Mouse (Mus musculus) ZHBTc4 (cell line): ENCODE data around the gene Spn.
A peak's percentile ranks its signal among the peaks of the same experiment; 100 is the strongest.
"Not testable (repeated sequence)": the region's sequence is repeated elsewhere in the genome, so short reads cannot be mapped to it uniquely, and the experiment has no call there.

Experiments used
- DNase-seq: peaks from one replicate; pipeline ENCODE4 v3.0.0-alpha.2; 2011; ENCODE audit warnings: low read depth, low spot score

Gene Spn

GRCm38 (mm10) chr7:127105551-127105950, 32.1 kb downstream of the Spn start:
- no peak for DNase-seq

- DNase-seq, result peak; percentile 96
Observed at GRCm38 (mm10) chr7:127104560-127105332, 32.9 kb downstream of the Spn start.

- DNase-seq, result peak; percentile 80
Observed at GRCm38 (mm10) chr7:127103960-127104359, 33.7 kb downstream of the Spn start.

GRCm38 (mm10) chr7:127102148-127102547, 35.5 kb downstream of the Spn start:
- DNase-seq, result no peak

- no peak for DNase-seq
Observed at GRCm38 (mm10) chr7:127101451-127102016, 36.1 kb downstream of the Spn start.

- no peak for DNase-seq
Observed at GRCm38 (mm10) chr7:127099528-127099927, 38.1 kb downstream of the Spn start.

- no peak for DNase-seq
Observed at GRCm38 (mm10) chr7:127098950-127099349, 38.7 kb downstream of the Spn start.

- no peak for DNase-seq
Observed at GRCm38 (mm10) chr7:127098521-127098920, 39.1 kb downstream of the Spn start.

GRCm38 (mm10) chr7:127096456-127096855, 41.2 kb downstream of the Spn start:
- no peak for DNase-seq

- no peak for DNase-seq
Observed at GRCm38 (mm10) chr7:127093914-127094313, 43.7 kb downstream of the Spn start.

GRCm38 (mm10) chr7:127091114-127091896, 46.3 kb downstream of the Spn start, which contains the start of gene AI467606:
Gene AI467606 (plus strand): TSS chr7:127091359.
- peak; percentile 93 for DNase-seq

- DNase-seq, result peak; percentile 35
Observed at GRCm38 (mm10) chr7:127090154-127091113, 47.2 kb downstream of the Spn start.

- peak; percentile 76 for DNase-seq
Observed at GRCm38 (mm10) chr7:127088901-127089845, 48.5 kb downstream of the Spn start.

- no peak for DNase-seq
Observed at GRCm38 (mm10) chr7:127088083-127088482, 49.5 kb downstream of the Spn start.

GRCm38 (mm10) chr7:127087278-127088010, 50.2 kb downstream of the Spn start, which contains the start of gene Zg16:
Gene Zg16 (minus strand): TSS chr7:127087328.
- not testable (repeated sequence) for DNase-seq

- DNase-seq, result not testable (repeated sequence)
Observed at GRCm38 (mm10) chr7:127085751-127086150, 51.9 kb downstream of the Spn start.

GRCm38 (mm10) chr7:127084794-127085193, 52.8 kb downstream of the Spn start:
- no peak for DNase-seq

- DNase-seq, result no peak
Observed at GRCm38 (mm10) chr7:127083689-127084088, 53.9 kb downstream of the Spn start.

GRCm38 (mm10) chr7:127082995-127083394, 54.6 kb downstream of the Spn start:
- DNase-seq, result peak; percentile 64
